Mouse (Mus musculus): ENCODE results near the gene Pbld1. TPM values are rescaled to one million over a fixed set of nuclear protein-coding genes. Genes with fewer than 3 reads are reported as not detected.
A peak's percentile ranks its signal among the peaks of the same experiment; 100 is the strongest.

Gene Pbld1
- total and polyA plus RNA-seq, 2 experiments, result 166 to 226 TPM

DNA sequence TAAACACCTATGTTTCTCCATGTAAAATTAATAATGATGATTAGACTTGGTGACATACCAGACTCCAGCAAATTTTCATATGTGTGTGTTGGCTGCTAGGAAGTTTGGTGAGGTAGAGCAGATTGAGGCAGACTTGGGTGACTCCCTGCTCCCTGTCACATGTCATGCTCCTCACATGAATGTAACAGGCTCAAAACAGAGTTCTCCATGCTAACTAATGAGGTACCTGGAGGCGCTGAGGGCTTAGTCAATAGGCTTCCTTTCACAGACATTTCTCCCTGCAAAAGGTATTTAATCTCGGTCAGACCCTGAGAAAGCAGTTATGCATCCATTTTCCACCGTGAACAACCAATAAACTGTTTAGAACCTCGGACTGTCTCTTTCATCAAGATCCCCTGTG is 31.6 kb upstream of the Pbld1 start:
- H3K9ac ChIP-seq (ENCODE audit: low read depth, low read length), result no peak overlapping the region
- no peaks in the 10 kb centered on the region for H3K27me3 ChIP-seq (ENCODE audit: control insufficient read depth, insufficient read depth, low read length)
- TF ChIP-seq POLR2A (IDR thresholded peaks at IDR 0.05; ENCODE audit: extremely low read depth, insufficient read depth, low read length) (no peak), CTCF (IDR thresholded peaks at IDR 0.05; ENCODE audit: low read depth, low read length) (no peak)
- H3K79me2 ChIP-seq (ENCODE audit: control insufficient read depth, insufficient read depth, low read length), result no peaks in the 10 kb centered on the region
- H3K4me1 ChIP-seq (ENCODE audit: control insufficient read depth, insufficient read depth, low read length), result no peaks in the 10 kb centered on the region
- no peak overlapping the region for H3K27ac ChIP-seq (replicated peaks; ENCODE audit: insufficient read depth, low read depth, low read length)
- no peak overlapping the region for H3K4me3 ChIP-seq (ENCODE audit: insufficient read depth, low read depth, low read length)
- DNase-seq (ENCODE audit: extremely low read depth, low read depth, low spot score), result no peak
- H3K36me3 ChIP-seq (ENCODE audit: control insufficient read depth, insufficient read depth, low read length), result no peaks in the 10 kb centered on the region
- WGBS, result 92% methylated on average over 4 of the region's 4 CpGs

DNA sequence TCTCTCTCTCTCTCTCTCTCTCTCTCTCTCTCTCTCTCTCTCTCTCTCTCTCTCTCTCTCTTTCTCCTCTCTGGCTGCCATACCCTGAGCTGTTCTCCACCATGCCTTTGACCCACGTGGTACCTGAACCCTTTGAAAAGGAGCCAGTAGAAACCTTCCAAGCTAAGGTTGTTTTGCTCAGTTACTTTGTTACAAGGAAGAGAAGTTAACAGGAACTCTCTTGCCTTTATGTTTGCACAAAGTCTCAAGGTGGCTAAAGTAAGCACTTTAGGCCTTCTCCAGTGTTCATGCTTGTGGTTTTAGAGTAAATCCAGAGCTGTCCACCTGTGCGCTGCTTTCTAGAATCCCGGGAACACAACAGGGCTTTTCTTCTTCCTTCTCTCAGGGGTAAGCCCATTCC is 27.7 kb upstream of the Pbld1 start:
- H3K36me3 ChIP-seq (ENCODE audit: control insufficient read depth, insufficient read depth, low read length), result no peaks in the 10 kb centered on the region
- no peak overlapping the region for H3K27ac ChIP-seq (replicated peaks; ENCODE audit: insufficient read depth, low read depth, low read length)
- H3K4me3 ChIP-seq (ENCODE audit: insufficient read depth, low read depth, low read length), result no peak overlapping the region
- WGBS, result 83% methylated on average over 3 of the region's 3 CpGs
- TF ChIP-seq CTCF (IDR thresholded peaks at IDR 0.05; ENCODE audit: low read depth, low read length) (no peak), POLR2A (IDR thresholded peaks at IDR 0.05; ENCODE audit: extremely low read depth, insufficient read depth, low read length) (no peak)
- H3K27me3 ChIP-seq (ENCODE audit: control insufficient read depth, insufficient read depth, low read length), result no peaks in the 10 kb centered on the region
- H3K4me1 ChIP-seq (ENCODE audit: control insufficient read depth, insufficient read depth, low read length), result no peaks in the 10 kb centered on the region
- H3K9ac ChIP-seq (ENCODE audit: low read depth, low read length), result no peak overlapping the region
- DNase-seq (ENCODE audit: extremely low read depth, low read depth, low spot score), result no peak
- H3K79me2 ChIP-seq (ENCODE audit: control insufficient read depth, insufficient read depth, low read length), result no peaks in the 10 kb centered on the region

DNA sequence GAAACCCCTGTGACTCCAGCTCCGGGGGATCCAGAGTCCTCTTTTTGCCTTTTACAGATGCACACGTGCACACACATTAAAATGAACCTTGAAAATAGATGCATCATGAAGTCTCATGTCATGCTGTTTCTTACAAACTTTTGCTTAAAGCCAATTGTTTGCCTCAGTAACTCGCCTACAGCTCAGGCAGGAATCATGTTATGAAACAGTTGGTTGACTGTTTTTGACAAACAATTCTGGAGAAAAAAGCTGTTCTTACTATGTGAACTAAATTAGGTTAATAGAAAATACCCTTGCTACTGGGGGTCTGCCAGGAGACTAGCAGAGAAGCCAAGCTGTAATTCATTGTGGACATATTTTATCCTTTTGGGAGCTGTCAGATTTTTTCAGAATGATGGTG is 27.0 kb upstream of the Pbld1 start:
- Histone ChIP-seq H3K79me2 (ENCODE audit: control insufficient read depth, insufficient read depth, low read length) (no peaks in the 10 kb centered on the region), H3K9ac (ENCODE audit: low read depth, low read length) (no peak overlapping the region), H3K4me1 (ENCODE audit: control insufficient read depth, insufficient read depth, low read length) (no peaks in the 10 kb centered on the region), H3K27me3 (ENCODE audit: control insufficient read depth, insufficient read depth, low read length) (no peaks in the 10 kb centered on the region), H3K4me3 (ENCODE audit: insufficient read depth, low read depth, low read length) (no peak overlapping the region), H3K27ac (replicated peaks; ENCODE audit: insufficient read depth, low read depth, low read length) (no peak overlapping the region), H3K36me3 (ENCODE audit: control insufficient read depth, insufficient read depth, low read length) (no peaks in the 10 kb centered on the region)
- TF ChIP-seq POLR2A (IDR thresholded peaks at IDR 0.05; ENCODE audit: extremely low read depth, insufficient read depth, low read length), result no peak
- TF ChIP-seq CTCF (IDR thresholded peaks at IDR 0.05; ENCODE audit: low read depth, low read length), result no peak
- DNase-seq (ENCODE audit: extremely low read depth, low read depth, low spot score), result no peak
- WGBS, result 88% methylated on average over 3 of the region's 3 CpGs

DNA sequence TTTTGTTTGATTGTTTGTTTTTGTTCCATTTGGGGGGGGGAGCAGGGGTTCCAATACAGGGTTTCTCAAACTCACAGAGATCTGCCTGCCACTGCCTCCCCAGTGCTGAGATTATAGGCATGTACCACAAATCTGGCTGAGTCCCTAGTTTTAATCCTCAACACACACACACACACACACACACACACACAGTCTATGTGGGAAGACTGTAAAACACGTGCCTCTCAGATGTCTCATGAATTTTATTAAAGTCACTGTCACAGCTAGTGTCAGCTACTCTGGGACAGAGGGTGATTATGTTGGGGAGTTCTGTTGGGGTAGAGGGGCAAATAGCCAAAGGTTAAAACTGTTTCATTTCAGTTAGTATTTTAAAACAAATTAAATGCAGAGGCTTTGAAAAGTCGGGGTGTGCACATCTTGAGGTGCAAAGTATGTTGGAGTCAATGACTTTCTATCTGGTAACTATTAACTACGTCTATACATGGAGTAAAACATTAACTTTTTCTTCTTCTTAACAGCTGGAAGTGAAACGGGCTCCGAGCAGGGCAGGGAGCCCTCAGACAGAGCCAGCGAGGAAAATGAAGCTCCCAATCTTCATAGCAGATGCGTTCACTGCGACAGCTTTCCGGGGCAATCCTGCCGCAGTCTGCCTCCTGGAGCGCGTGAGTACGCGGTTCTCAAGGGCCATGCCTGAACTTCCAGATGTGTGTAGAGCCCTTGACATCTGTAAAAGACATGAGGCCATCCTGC is 21.2 kb upstream of the Pbld1 start:
- WGBS, result 27% methylated on average over 14 of the region's 14 CpGs

DNA sequence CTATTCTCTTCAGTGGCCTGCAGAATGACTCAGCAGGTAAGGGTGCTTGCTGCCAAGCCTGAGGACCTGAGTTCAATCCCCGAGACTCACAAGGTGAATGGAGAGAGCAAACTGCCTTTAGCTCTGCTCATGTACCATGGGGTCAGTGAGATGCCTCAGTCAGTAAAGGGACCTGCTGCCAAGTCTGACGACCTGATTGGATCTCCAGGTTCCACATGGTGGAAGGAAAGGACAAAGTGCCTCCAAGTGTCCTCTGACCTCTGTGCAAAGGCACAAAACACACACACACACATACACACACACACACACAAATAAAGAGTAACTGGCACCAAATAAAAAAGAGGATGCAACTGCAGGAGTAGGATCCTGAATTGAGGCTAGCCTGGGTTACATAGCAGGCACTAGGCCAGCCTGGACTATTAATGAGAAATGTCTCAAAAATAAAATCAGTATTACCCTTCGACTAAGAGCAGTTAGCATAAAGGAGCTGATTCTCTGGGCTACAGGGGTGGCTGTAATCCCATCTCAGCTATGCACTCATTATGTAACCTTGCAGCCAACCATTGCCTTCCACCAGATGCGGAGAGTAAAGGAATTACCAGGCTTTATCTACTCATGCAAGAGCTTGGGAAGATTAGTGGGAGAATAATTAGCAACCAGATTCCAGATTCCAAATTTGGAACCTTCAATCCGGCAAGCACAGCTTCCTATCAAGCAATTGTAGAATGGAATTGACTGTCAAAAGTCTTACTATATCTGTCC is 19.9 kb upstream of the Pbld1 start:
- Histone ChIP-seq H3K4me3 (ENCODE audit: insufficient read depth, low read depth, low read length) (peak overlapping the region; percentile 61), H3K9ac (ENCODE audit: low read depth, low read length) (peak overlapping the region; percentile 60), H3K4me1 (ENCODE audit: control insufficient read depth, insufficient read depth, low read length) (peaks cover 10% of the 10 kb centered on the region), H3K79me2 (ENCODE audit: control insufficient read depth, insufficient read depth, low read length) (peaks cover 22% of the 10 kb centered on the region), H3K27ac (replicated peaks; ENCODE audit: insufficient read depth, low read depth, low read length) (peak overlapping the region; percentile 94), H3K27me3 (ENCODE audit: control insufficient read depth, insufficient read depth, low read length) (no peaks in the 10 kb centered on the region), H3K36me3 (ENCODE audit: control insufficient read depth, insufficient read depth, low read length) (peaks cover 5% of the 10 kb centered on the region; the same call in 1 of the 2 replicates)
- peak; percentile 99 for DNase-seq (ENCODE audit: extremely low read depth, low read depth, low spot score)
- 16% methylated on average over 5 of the region's 5 CpGs for WGBS
- TF ChIP-seq POLR2A (IDR thresholded peaks at IDR 0.05; ENCODE audit: extremely low read depth, insufficient read depth, low read length) (no peak), CTCF (IDR thresholded peaks at IDR 0.05; ENCODE audit: low read depth, low read length) (no peak)

More for the DNA sequence above, 21.2 kb upstream of the Pbld1 start:
- H3K4me3 ChIP-seq (ENCODE audit: insufficient read depth, low read depth, low read length), result peak overlapping the region; percentile 61
- H3K27ac ChIP-seq (replicated peaks; ENCODE audit: insufficient read depth, low read depth, low read length), result peak overlapping the region; percentile 94
- H3K9ac ChIP-seq (ENCODE audit: low read depth, low read length), result peak overlapping the region; percentile 90
- peaks cover 3% of the 10 kb centered on the region; the same call in 1 of the 2 replicates for H3K36me3 ChIP-seq (ENCODE audit: control insufficient read depth, insufficient read depth, low read length)
- no peaks in the 10 kb centered on the region for H3K27me3 ChIP-seq (ENCODE audit: control insufficient read depth, insufficient read depth, low read length)
- peak; percentile 91 for DNase-seq (ENCODE audit: extremely low read depth, low read depth, low spot score)
- H3K4me1 ChIP-seq (ENCODE audit: control insufficient read depth, insufficient read depth, low read length), result peaks cover 10% of the 10 kb centered on the region
- TF ChIP-seq POLR2A (IDR thresholded peaks at IDR 0.05; ENCODE audit: extremely low read depth, insufficient read depth, low read length), result peak; percentile 86
- TF ChIP-seq CTCF (IDR thresholded peaks at IDR 0.05; ENCODE audit: low read depth, low read length), result no peak
- H3K79me2 ChIP-seq (ENCODE audit: control insufficient read depth, insufficient read depth, low read length), result peaks cover 17% of the 10 kb centered on the region
